Mouse (Mus musculus): ENCODE measurements around the gene Gm609. TPM values are rescaled to one million over a fixed set of nuclear protein-coding genes. Genes with fewer than 3 reads are reported as not detected.
A peak's percentile ranks its signal among the peaks of the same experiment; 100 is the strongest.
"Not testable (repeated sequence)": the region's sequence is repeated elsewhere in the genome, so short reads cannot be mapped to it uniquely, and the experiment has no call there.

Gm609 gene
- not detected for total RNA-seq (2021)

DNA sequence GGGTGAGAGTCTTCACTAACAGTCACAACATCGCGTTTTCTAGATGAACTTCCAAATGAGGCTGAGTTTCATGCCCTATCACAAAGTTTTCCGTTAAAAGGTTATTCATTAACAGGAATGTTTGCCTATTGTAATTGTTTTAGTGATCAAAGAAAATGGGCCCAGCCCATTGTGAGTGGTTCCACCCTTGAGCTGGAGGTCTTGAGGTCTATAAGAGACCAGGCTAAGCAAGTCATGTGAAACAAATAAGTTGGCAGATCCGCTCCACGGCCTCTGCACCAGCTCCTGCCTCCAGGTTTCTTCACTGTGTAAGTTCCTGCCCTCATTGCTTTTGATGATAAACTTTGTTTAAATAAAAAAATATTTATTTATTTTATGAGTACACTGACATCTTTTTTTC is at the start of gene Gm609:
Gm609 (minus strand) TSS at position 43 of the 400 bp plus-strand sequence.
- DNase-seq = no peak

DNA sequence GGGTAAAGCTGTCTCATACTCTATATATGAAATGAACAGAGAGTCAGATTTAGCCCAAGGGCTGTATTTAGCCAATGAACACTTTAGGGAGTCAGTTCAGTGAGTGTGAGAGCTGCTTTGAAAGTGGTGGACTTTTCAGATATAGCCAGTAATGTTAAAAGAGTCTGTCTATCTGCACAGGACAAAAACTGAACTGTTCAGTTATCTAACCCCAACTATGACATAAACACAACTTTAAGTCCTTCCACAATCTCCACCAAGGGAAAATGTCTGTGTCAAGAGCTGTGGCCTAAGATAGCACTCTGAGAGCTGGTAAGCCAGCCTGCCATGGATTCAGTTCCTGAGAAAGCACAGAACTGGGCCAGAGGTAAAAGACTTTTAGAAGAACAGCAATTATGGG is 49.3 kb upstream of the Gm609 start:
- no peak for DNase-seq

DNA sequence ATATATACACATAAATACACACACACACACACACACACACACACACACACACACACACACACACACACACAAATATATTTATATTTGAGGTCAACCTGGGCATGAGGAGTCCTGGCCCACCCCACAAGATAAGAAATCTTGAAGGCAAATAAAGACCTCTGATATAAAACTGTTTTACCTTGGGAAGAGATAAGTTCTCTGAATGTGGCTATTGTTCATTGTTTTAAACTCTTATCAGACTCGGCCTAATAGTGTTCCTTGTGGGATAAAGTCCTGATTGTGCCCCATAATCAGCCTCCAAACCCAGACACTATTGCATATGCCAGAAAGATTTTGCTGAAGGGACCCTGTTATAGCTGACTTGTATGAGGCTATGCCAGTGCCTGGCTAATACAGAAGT is 45.6 kb upstream of the Gm609 start:
- not testable (repeated sequence) for DNase-seq

DNA sequence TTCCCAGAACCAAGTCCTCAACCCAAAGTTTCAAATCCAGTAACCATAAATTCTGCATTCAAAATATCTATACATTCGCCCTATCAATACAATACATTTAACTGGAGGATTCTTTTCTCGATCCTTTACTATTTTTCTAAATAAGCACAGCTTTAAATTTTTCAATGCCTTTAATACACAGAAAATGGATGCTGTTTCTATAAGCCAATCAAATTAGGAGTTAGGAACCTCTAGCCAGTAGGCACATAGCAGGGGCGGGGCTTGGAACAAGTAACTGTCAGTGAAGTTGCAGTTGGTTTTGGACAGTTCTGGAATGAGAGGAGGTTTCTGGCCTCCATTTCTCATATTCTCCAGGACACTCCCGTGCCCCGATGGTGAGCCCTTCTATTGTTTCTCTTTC is 42.2 kb upstream of the Gm609 start, which contains the start of gene Slc9c1:
Slc9c1 (plus strand) TSS at position 301 of the 400 bp plus-strand sequence.
- DNase-seq = no peak

- no peak for DNase-seq
These were observed 39.2 kb upstream of the Gm609 start, which contains the start of gene Gm17783 for GRCm38 (mm10) chr16:45531950-45532349. Gene Gm17783, minus strand, starts transcription at chr16:45532050.

- no peak for DNase-seq
These were observed 32.8 kb upstream of the Gm609 start for GRCm38 (mm10) chr16:45525551-45525950.

DNA sequence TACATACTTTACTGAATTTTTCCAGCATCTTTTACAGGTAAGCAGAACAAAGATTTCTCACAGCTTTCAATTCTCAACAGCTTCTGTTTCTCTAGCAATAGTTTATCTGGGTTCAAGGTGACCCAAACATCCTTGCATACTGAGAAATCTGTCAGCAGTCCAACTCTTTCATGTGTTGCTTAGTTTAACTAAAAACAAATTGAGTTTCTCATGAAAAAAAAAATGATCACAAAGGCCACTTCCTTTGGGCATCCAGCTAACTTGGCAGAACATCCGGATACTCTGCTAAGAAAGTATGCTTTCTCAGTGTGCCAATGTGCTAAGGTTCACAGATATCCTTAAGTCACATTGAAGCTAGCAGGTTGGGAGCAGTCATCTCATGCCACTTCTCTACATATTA is 2.6 kb upstream of the Gm609 start:
- DNase-seq = no peak

DNA sequence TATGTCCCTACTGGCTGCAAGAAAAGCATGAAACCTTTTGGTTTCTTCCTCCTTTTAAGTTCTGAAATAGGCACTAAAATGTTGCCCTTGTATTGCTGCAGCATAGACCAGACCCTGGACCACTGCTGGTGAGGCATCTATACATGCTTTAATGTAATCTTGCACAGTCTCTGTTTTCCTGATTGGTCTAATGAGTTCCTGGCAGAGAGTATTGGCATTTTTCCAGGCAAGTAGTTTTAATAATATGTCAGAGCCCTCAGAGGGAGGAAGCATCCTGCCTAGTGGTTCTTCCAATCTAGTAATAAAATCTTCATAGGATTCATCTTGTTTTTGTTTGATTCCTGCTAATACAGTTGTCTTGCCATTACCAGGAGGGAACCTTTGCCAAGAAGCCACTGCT is 15.8 kb downstream of the Gm609 start:
- DNase-seq = no peak

GRCm38 (mm10) chr16:45471836-45472235 is 20.9 kb downstream of the Gm609 start:
- not testable (repeated sequence) for DNase-seq

DNA sequence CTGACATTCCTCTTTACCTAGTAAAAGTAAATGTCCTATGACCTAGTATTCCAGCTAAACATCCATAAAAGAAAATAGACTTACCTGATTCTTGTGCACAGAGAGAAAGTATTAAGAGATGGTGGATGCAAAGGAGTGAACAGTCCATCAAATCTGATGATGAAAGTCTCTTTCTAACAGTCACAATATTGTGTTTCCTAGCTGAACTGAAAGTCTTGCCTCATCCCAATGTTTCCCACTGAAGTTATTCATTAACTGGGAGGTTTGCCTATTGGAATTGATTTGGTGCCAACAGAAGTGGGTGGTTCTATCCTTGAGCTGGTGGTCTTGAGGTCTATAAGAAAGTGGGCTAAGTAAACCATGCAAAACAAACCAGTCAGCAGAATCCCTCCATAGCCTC is 38.0 kb downstream of the Gm609 start:
- DNase-seq = no peak

GRCm38 (mm10) chr16:45437230-45437739 is 55.5 kb downstream of the Gm609 start:
- no peak for DNase-seq

DNA sequence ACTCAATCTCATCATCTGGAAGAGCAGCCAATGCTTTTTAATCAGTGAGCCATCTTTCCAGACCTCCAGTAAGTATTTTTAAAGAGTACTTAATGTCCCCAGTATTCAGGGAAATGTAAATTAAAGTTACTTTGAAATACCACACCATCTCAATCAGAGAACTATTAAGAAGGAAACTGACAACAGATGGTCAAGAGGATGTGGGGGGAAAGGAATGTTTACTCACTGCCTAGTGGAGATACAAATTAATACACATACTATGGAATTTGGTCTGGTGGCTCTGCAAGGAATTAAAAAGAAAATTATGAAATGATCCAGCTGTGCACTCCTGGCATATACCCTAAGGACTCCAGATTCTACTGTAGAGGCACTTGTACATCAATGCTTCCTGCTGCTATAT is 57.2 kb downstream of the Gm609 start:
- DNase-seq = no peak

DNA sequence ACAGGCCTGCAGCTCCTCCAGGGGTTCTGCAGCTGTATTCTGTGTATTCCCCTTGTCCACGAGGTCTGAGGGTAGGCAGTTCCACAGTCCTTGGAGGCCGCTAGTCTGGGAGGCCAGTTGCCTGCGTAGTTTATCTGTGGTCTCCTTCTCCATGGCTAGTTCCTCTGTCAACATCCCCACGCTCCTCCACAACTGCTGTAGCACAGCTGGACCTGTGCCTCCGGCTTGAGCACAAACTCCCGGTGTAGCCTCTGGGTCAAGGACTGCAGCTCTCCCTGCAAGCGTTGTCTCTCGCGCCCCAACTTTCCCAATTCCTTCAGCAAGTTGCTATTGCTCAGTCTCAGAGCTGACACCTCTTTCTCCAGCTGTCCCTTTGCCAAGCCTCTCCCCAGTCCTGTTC is 65.1 kb downstream of the Gm609 start:
- peak; percentile 25 for DNase-seq

DNA sequence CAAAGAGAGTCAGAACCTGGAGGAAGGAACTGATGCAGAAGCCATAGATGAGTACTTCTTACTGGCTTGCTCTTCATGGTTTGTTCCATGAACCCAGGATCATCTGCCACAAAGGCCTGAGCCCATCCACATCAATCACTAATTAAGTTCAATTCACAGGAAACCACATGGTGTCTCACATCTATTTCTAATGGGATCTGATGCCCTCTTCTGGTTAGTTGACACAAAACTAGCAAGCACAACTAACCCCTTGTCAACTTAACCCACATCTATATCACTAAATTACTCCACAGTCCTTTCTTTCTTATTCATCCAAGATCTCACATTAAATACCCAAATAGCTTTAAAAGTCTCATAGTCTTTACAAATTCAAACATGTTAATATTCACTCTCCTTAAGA is 79.3 kb downstream of the Gm609 start:
- DNase-seq = no peak

GRCm38 (mm10) chr16:45409064-45409446 is 83.7 kb downstream of the Gm609 start:
- not testable (repeated sequence) for DNase-seq

DNA sequence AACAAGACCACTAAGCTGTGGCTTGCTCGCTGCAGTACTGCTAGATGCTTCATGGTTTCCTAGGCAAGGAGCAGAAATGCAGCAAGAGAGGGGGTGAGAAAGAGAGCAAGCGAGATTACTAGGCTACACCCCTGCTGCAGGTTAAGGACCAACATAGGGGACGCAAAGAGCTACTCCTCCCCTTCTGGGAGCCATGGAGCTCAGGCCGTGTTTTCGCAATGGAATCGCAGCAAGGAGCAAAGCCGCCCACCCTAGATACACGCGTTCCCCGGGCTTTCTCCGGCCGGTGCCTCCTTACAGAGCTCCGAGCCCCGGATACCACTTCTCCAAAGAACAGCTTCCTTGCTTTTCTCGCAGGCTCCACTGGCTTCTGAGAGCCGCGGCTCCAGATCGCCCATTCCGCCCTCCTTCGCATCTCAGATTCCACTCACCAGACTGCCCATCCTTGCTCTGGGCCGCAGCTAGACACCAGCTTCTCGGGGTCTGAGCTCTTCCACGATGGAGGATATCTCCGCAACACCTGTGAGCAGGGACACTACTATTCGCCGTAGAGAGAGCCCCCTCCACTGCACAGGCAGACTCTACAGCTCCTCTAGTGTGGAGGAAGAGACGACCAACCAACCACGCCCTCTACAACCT is 84.2 kb downstream of the Gm609 start, which contains the start of gene Cd200:
Cd200 (minus strand) TSS at position 629 of the 639 bp plus-strand sequence.
- DNase-seq = peak; percentile 50

GRCm38 (mm10) chr16:45407645-45408400 is 84.9 kb downstream of the Gm609 start:
- DNase-seq = no peak

- no peak for DNase-seq
These were observed 85.7 kb downstream of the Gm609 start for GRCm38 (mm10) chr16:45407091-45407490.

- DNase-seq = no peak
These were observed 89.8 kb downstream of the Gm609 start for GRCm38 (mm10) chr16:45402951-45403350.

GRCm38 (mm10) chr16:45402036-45402435 is 90.7 kb downstream of the Gm609 start:
- DNase-seq = no peak

- peak; percentile 19 for DNase-seq
These were observed 92.7 kb downstream of the Gm609 start for GRCm38 (mm10) chr16:45399947-45400555.

DNA sequence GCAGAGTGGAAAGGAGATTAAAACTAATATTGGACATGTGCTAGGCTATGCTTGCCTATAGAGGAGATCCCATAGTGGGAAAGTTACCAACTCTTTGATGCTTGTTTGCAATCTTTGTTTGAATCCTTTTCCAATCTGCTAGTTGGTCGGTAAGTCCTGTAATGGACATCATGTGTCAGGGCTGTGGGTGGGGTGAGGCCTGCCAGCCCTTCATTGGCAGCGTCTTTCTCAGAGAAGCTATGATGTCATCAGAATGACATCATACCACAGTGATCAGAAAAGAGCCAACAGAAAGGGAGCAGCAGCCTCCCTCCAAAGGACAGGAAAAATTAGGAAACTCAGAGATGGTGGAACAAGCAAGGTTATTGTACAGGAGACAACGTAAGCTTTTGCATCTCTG is 93.4 kb downstream of the Gm609 start:
- no peak for DNase-seq

DNA sequence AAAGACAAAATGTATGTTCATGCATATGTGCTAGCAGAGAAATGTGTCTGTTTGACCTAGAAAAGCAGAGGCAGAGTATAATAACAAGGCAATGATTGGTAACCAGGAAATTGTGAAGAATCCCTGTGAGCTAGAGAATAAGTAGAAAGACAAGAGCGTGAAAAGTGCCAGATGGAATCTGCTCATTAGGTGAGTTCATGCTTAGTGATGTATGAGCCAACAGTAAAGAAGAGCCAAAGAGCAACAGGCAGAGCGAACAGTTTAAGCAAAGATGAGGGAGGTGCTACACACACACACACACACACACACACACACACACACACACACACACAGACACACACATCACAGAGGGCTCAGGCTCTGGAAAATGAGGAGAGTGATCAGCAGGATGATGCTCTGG is 95.3 kb downstream of the Gm609 start:
- DNase-seq = no peak
